Mouse (Mus musculus): ENCODE measurements at regions not wholly inside any gene's neighbourhood (a gene's known extent, or its start where the extent isn't known, plus 50 kb on each side); places are given as distances from the start of the nearest gene placed in this dataset.

- no peak for TF ChIP-seq SIN3A (IDR thresholded peaks at IDR 0.05; ENCODE audit: low read length)
- no peak for TF ChIP-seq CTCF (IDR thresholded peaks at IDR 0.05 in 2 of 3, conservative IDR thresholded peaks at IDR 0.05 in 1 of 3; ENCODE audit: control insufficient read depth in 1 of 3, insufficient read depth in 1 of 3, low read depth in 2 of 3, low read length in 3 of 3, poor library complexity in 1 of 3, severe bottlenecking in 1 of 3)
- no peak for TF ChIP-seq ZMIZ1 (IDR thresholded peaks at IDR 0.05; ENCODE audit: low read depth, low read length)
- TF ChIP-seq MXI1 (IDR thresholded peaks at IDR 0.05; ENCODE audit: low read depth, low read length): no peak
- TF ChIP-seq POLR2A (IDR thresholded peaks at IDR 0.05; ENCODE audit: control insufficient read depth in 1 of 2, insufficient read depth in 1 of 2, low read depth in 1 of 2, low read length in 2 of 2, poor library complexity in 1 of 2): no peak
- no peak for TF ChIP-seq ZC3H11A (IDR thresholded peaks at IDR 0.05; ENCODE audit: low read depth, low read length)
- no peak for TF ChIP-seq JUND (IDR thresholded peaks at IDR 0.05; ENCODE audit: low read depth, low read length)
- no peak for TF ChIP-seq POLR2AphosphoS5 (IDR thresholded peaks at IDR 0.05; ENCODE audit: borderline replicate concordance, low read depth, low read length)
- TF ChIP-seq TCF12 (IDR thresholded peaks at IDR 0.05; ENCODE audit: low read depth, low read length): no peak
- no peak for TF ChIP-seq CHD2 (IDR thresholded peaks at IDR 0.05; ENCODE audit: low read length)
Observed at GRCm38 (mm10) chr10:125784896-125785295, 181.1 kb upstream of the Lrig3 start.
